Mouse (Mus musculus): Measurements from ENCODE around the gene S100a8. TPM values are rescaled to one million over a fixed set of nuclear protein-coding genes. Genes with fewer than 3 reads are reported as not detected.

The S100a8 gene
- polyA plus RNA-seq, 1 experiment: not detected

- Histone ChIP-seq H3K27me3 (ENCODE audit: control insufficient read depth, insufficient read depth, low read length) (no peaks in the 10 kb centered on the region), H3K4me1 (ENCODE audit: control insufficient read depth, insufficient read depth, low read length) (no peaks in the 10 kb centered on the region), H3K27ac (ENCODE audit: control insufficient read depth, insufficient read depth, low read depth, low read length) (no peak overlapping the region), H3K4me3 (ENCODE audit: control insufficient read depth, low read depth, low read length) (no peak overlapping the region), H3K36me3 (ENCODE audit: control insufficient read depth, insufficient read depth, low read length) (no peaks in the 10 kb centered on the region)
- TF ChIP-seq POLR2A (IDR thresholded peaks at IDR 0.05; ENCODE audit: control insufficient read depth, low read depth, low read length): no peak
- TF ChIP-seq CTCF (IDR thresholded peaks at IDR 0.05; ENCODE audit: control insufficient read depth, insufficient read depth, insufficient replicate concordance, low read depth, low read length): no peak
These were observed 19.8 kb upstream of the S100a8 start for GRCm38 (mm10) chr3:90648981-90649380.

GRCm38 (mm10) chr3:90649832-90650231 lies 18.9 kb upstream of the S100a8 start:
- no peak for TF ChIP-seq CTCF (IDR thresholded peaks at IDR 0.05; ENCODE audit: control insufficient read depth, insufficient read depth, insufficient replicate concordance, low read depth, low read length)
- H3K27me3 ChIP-seq (ENCODE audit: control insufficient read depth, insufficient read depth, low read length): no peaks in the 10 kb centered on the region
- no peak overlapping the region for H3K4me3 ChIP-seq (ENCODE audit: control insufficient read depth, low read depth, low read length)
- H3K27ac ChIP-seq (ENCODE audit: control insufficient read depth, insufficient read depth, low read depth, low read length): no peak overlapping the region
- H3K4me1 ChIP-seq (ENCODE audit: control insufficient read depth, insufficient read depth, low read length): no peaks in the 10 kb centered on the region
- H3K36me3 ChIP-seq (ENCODE audit: control insufficient read depth, insufficient read depth, low read length): no peaks in the 10 kb centered on the region

- Histone ChIP-seq H3K4me3 (ENCODE audit: control insufficient read depth, low read depth, low read length) (no peak overlapping the region), H3K27ac (ENCODE audit: control insufficient read depth, insufficient read depth, low read depth, low read length) (no peak overlapping the region), H3K36me3 (ENCODE audit: control insufficient read depth, insufficient read depth, low read length) (no peaks in the 10 kb centered on the region), H3K27me3 (ENCODE audit: control insufficient read depth, insufficient read depth, low read length) (no peaks in the 10 kb centered on the region), H3K4me1 (ENCODE audit: control insufficient read depth, insufficient read depth, low read length) (no peaks in the 10 kb centered on the region)
- TF ChIP-seq CTCF (IDR thresholded peaks at IDR 0.05; ENCODE audit: control insufficient read depth, insufficient read depth, insufficient replicate concordance, low read depth, low read length) (peak; percentile 48; the same call in 1 of the 2 replicates), POLR2A (IDR thresholded peaks at IDR 0.05; ENCODE audit: control insufficient read depth, low read depth, low read length) (no peak)
These were observed 15.8 kb upstream of the S100a8 start for GRCm38 (mm10) chr3:90652878-90653508.

- TF ChIP-seq CTCF (IDR thresholded peaks at IDR 0.05; ENCODE audit: control insufficient read depth, insufficient read depth, insufficient replicate concordance, low read depth, low read length) (no peak), POLR2A (IDR thresholded peaks at IDR 0.05; ENCODE audit: control insufficient read depth, low read depth, low read length) (no peak)
- Histone ChIP-seq H3K4me3 (ENCODE audit: control insufficient read depth, low read depth, low read length) (no peak within 1 kb of the TSS), H3K4me1 (ENCODE audit: control insufficient read depth, insufficient read depth, low read length) (no peaks in the 10 kb centered on the region), H3K27me3 (ENCODE audit: control insufficient read depth, insufficient read depth, low read length) (no peaks in the 10 kb centered on the region), H3K36me3 (ENCODE audit: control insufficient read depth, insufficient read depth, low read length) (no peaks in the 10 kb centered on the region), H3K27ac (ENCODE audit: control insufficient read depth, insufficient read depth, low read depth, low read length) (no peak within 1 kb of the TSS)
These were observed 15.1 kb upstream of the S100a8 start, which contains the start of gene S100a7a for GRCm38 (mm10) chr3:90653717-90654116. S100a7a (plus strand) TSS chr3:90654017.

GRCm38 (mm10) chr3:90657405-90657804 lies 11.4 kb upstream of the S100a8 start:
- TF ChIP-seq POLR2A (IDR thresholded peaks at IDR 0.05; ENCODE audit: control insufficient read depth, low read depth, low read length) (no peak), CTCF (IDR thresholded peaks at IDR 0.05; ENCODE audit: control insufficient read depth, insufficient read depth, insufficient replicate concordance, low read depth, low read length) (no peak)
- no peak overlapping the region for H3K4me3 ChIP-seq (ENCODE audit: control insufficient read depth, low read depth, low read length)
- H3K27me3 ChIP-seq (ENCODE audit: control insufficient read depth, insufficient read depth, low read length): no peaks in the 10 kb centered on the region
- H3K36me3 ChIP-seq (ENCODE audit: control insufficient read depth, insufficient read depth, low read length): no peaks in the 10 kb centered on the region
- H3K27ac ChIP-seq (ENCODE audit: control insufficient read depth, insufficient read depth, low read depth, low read length): no peak overlapping the region
- H3K4me1 ChIP-seq (ENCODE audit: control insufficient read depth, insufficient read depth, low read length): no peaks in the 10 kb centered on the region

GRCm38 (mm10) chr3:90659364-90660044 lies 9.3 kb upstream of the S100a8 start:
- Histone ChIP-seq H3K4me3 (ENCODE audit: control insufficient read depth, low read depth, low read length) (no peak overlapping the region), H3K36me3 (ENCODE audit: control insufficient read depth, insufficient read depth, low read length) (no peaks in the 10 kb centered on the region), H3K27ac (ENCODE audit: control insufficient read depth, insufficient read depth, low read depth, low read length) (no peak overlapping the region), H3K27me3 (ENCODE audit: control insufficient read depth, insufficient read depth, low read length) (no peaks in the 10 kb centered on the region), H3K4me1 (ENCODE audit: control insufficient read depth, insufficient read depth, low read length) (no peaks in the 10 kb centered on the region)
- TF ChIP-seq POLR2A (IDR thresholded peaks at IDR 0.05; ENCODE audit: control insufficient read depth, low read depth, low read length): no peak
- TF ChIP-seq CTCF (IDR thresholded peaks at IDR 0.05; ENCODE audit: control insufficient read depth, insufficient read depth, insufficient replicate concordance, low read depth, low read length): no peak

GRCm38 (mm10) chr3:90664219-90664618 lies 4.6 kb upstream of the S100a8 start:
- no peaks in the 10 kb centered on the region for H3K27me3 ChIP-seq (ENCODE audit: control insufficient read depth, insufficient read depth, low read length)
- no peak for TF ChIP-seq CTCF (IDR thresholded peaks at IDR 0.05; ENCODE audit: control insufficient read depth, insufficient read depth, insufficient replicate concordance, low read depth, low read length)
- no peak for TF ChIP-seq POLR2A (IDR thresholded peaks at IDR 0.05; ENCODE audit: control insufficient read depth, low read depth, low read length)

More at GRCm38 (mm10) chr3:90664219-90664618, 4.6 kb upstream of the S100a8 start:
- H3K4me3 ChIP-seq (ENCODE audit: control insufficient read depth, low read depth, low read length): no peak overlapping the region
- H3K4me1 ChIP-seq (ENCODE audit: control insufficient read depth, insufficient read depth, low read length): no peaks in the 10 kb centered on the region
- no peak overlapping the region for H3K27ac ChIP-seq (ENCODE audit: control insufficient read depth, insufficient read depth, low read depth, low read length)
- no peaks in the 10 kb centered on the region for H3K36me3 ChIP-seq (ENCODE audit: control insufficient read depth, insufficient read depth, low read length)

Measured in testis, adult 2 months (tissue).